Mouse (Mus musculus) activated CD4-positive, CD25-positive, alpha-beta regulatory T cell, adult 9 weeks (primary cell): ENCODE results near the gene Limk1. TPM values are rescaled to one million over a fixed set of nuclear protein-coding genes. Genes with fewer than 3 reads are reported as not detected.

ENCODE experiments used
- polyA plus RNA-seq: library from polyadenylated mRNA; unstranded; fragments of 100-300 nt; shearing (Covaris generic); gene quantifications from one replicate; pipeline ENCODE4 v1.2.1, GENCODE M21; 2017

Gene Limk1
- polyA plus RNA-seq: 10.7 TPM

GRCm38 (mm10) chr5:134688086-134688717 lies at the start of gene Limk1:
Gene Limk1 (minus strand): TSS chr5:134688598.

GRCm38 (mm10) chr5:134639269-134639682 lies 49.1 kb downstream of the Limk1 start, which contains the start of gene Eif4h:
Gene Eif4h (minus strand): TSS chr5:134639490.

GRCm38 (mm10) chr5:134614802-134615201 lies 73.6 kb downstream of the Limk1 start, which contains the start of gene Lat2:
Gene Lat2 (minus strand): TSS chr5:134615025.

Other genes with a start within 250 kb of the Limk1 start
- 9.2 TPM for gene Gtf2ird1, start 231.9 kb downstream of the Limk1 start, polyA plus RNA-seq
- gene Clip2, start 136.2 kb downstream of the Limk1 start, polyA plus RNA-seq: 2.2 TPM
- gene Syna, start 128.4 kb downstream of the Limk1 start, polyA plus RNA-seq: not detected
- 184 TPM for gene Rfc2, start 107.2 kb downstream of the Limk1 start, polyA plus RNA-seq
- gene Lat2, start 73.6 kb downstream of the Limk1 start, polyA plus RNA-seq: 2.8 TPM
- 306 TPM for gene Eif4h, start 49.1 kb downstream of the Limk1 start, polyA plus RNA-seq
- gene Eln, start 58.7 kb upstream of the Limk1 start, polyA plus RNA-seq: not detected
- gene Tmem270, start 218.1 kb upstream of the Limk1 start, polyA plus RNA-seq: not detected
- 1.4 TPM for gene Cldn13, start 226.9 kb upstream of the Limk1 start, polyA plus RNA-seq
- 8.9 TPM for gene Mettl27, start 243.8 kb upstream of the Limk1 start, polyA plus RNA-seq